Mouse (Mus musculus): ENCODE measurements around the gene Myct1. TPM values are rescaled to one million over a fixed set of nuclear protein-coding genes. Genes with fewer than 3 reads are reported as not detected.

Myct1 gene
- polyA plus RNA-seq (2014; fragmentation: Illumina TruSeq; extraction: RNeasy Lipid Tissue Mini Kit (QIAGEN cat#74804); ENCODE audit: low read depth, low replicate concordance): 15.2 TPM

GRCm38 (mm10) chr10:5593464-5593863 lies at the start of gene Myct1:
Gene Myct1, plus strand, starts transcription at chr10:5593775.

GRCm38 (mm10) chr10:5551382-5551781 lies 42.2 kb upstream of the Myct1 start, which contains the start of gene Syne1:
Gene Syne1, minus strand, starts transcription at chr10:5551482.

GRCm38 (mm10) chr10:5639112-5639511 lies 45.5 kb downstream of the Myct1 start, which contains the start of gene Vip:
Gene Vip, plus strand, starts transcription at chr10:5639218.

Other genes starting within 250 kb of the Myct1 start
- gene Syne1, start 42.3 kb upstream of the Myct1 start, polyA plus RNA-seq (2014; fragmentation: Illumina TruSeq; extraction: RNeasy Lipid Tissue Mini Kit (QIAGEN cat#74804); ENCODE audit: low read depth, low replicate concordance): 11.8 TPM
- gene Vip, start 45.4 kb downstream of the Myct1 start, polyA plus RNA-seq (2014; fragmentation: Illumina TruSeq; extraction: RNeasy Lipid Tissue Mini Kit (QIAGEN cat#74804); ENCODE audit: low read depth, low replicate concordance): 7.2 TPM
- gene Fbxo5, start 211.8 kb downstream of the Myct1 start, polyA plus RNA-seq (2014; fragmentation: Illumina TruSeq; extraction: RNeasy Lipid Tissue Mini Kit (QIAGEN cat#74804); ENCODE audit: low read depth, low replicate concordance): 11.3 TPM
- 41.7 TPM for gene Mtrf1l, start 230.1 kb downstream of the Myct1 start, polyA plus RNA-seq (2014; fragmentation: Illumina TruSeq; extraction: RNeasy Lipid Tissue Mini Kit (QIAGEN cat#74804); ENCODE audit: low read depth, low replicate concordance)